Mouse (Mus musculus): ENCODE measurements around the gene Mip. TPM values are rescaled to one million over a fixed set of nuclear protein-coding genes. Genes with fewer than 3 reads are reported as not detected.

The Mip gene
- polyA plus RNA-seq, 1 experiment from 2014 or later = not detected

GRCm38 (mm10) chr10:128232420-128232985 lies 6.9 kb downstream of the Mip start:
- no peaks in the 10 kb centered on the region for H3K27me3 ChIP-seq (ENCODE audit: control insufficient read depth, insufficient read depth, low read length)
- peak overlapping the region; percentile 81 for H3K4me2 ChIP-seq (ENCODE audit: low read depth, low read length)
- ATAC-seq (ENCODE audit: insufficient read depth, low FRiP score) = peak; percentile 48; the same call in 1 of the 2 replicates
- under 1% methylated on average over 14 of the region's 14 CpGs for WGBS
- no peaks in the 10 kb centered on the region for H3K9me3 ChIP-seq (replicated peaks; ENCODE audit: control insufficient read depth, low read length)
- peak overlapping the region; percentile 85 for H3K9ac ChIP-seq (ENCODE audit: low read length)
- H3K36me3 ChIP-seq (ENCODE audit: control insufficient read depth, insufficient read depth, low read length) = no peaks in the 10 kb centered on the region
- H3K27ac ChIP-seq (ENCODE audit: low read length) = peak overlapping the region; percentile 92
- peaks cover 9% of the 10 kb centered on the region for H3K4me1 ChIP-seq (ENCODE audit: control insufficient read depth, insufficient read depth, low read length)
- peak overlapping the region; percentile 66 for H3K4me3 ChIP-seq (replicated peaks; ENCODE audit: low read length)

- 66% methylated on average over 4 of the region's 4 CpGs for WGBS
- no peaks in the 10 kb centered on the region for H3K9me3 ChIP-seq (replicated peaks; ENCODE audit: control insufficient read depth, low read length)
- no peak for ATAC-seq (ENCODE audit: insufficient read depth, low FRiP score)
- H3K4me1 ChIP-seq (ENCODE audit: control insufficient read depth, insufficient read depth, low read length) = peaks cover 2% of the 10 kb centered on the region; the same call in 1 of the 2 replicates
- H3K27me3 ChIP-seq (ENCODE audit: control insufficient read depth, insufficient read depth, low read length) = no peaks in the 10 kb centered on the region
- 0 out of 2 replicates have a peak, but pooled peaks cover 4% of the 10 kb centered on the region for H3K36me3 ChIP-seq (ENCODE audit: control insufficient read depth, insufficient read depth, low read length)
- no peak overlapping the region for H3K4me3 ChIP-seq (replicated peaks; ENCODE audit: low read length)
- H3K9ac ChIP-seq (ENCODE audit: low read length) = no peak overlapping the region
- H3K27ac ChIP-seq (ENCODE audit: low read length) = no peak overlapping the region
- no peak overlapping the region for H3K4me2 ChIP-seq (ENCODE audit: low read depth, low read length)
These were observed 10.7 kb downstream of the Mip start for GRCm38 (mm10) chr10:128236321-128236720.

GRCm38 (mm10) chr10:128237807-128238480 lies 12.3 kb downstream of the Mip start:
- H3K9me3 ChIP-seq (replicated peaks; ENCODE audit: control insufficient read depth, low read length) = no peaks in the 10 kb centered on the region
- 71% methylated on average over 15 of the region's 15 CpGs for WGBS
- no peak overlapping the region for H3K4me3 ChIP-seq (replicated peaks; ENCODE audit: low read length)
- no peak overlapping the region for H3K27ac ChIP-seq (ENCODE audit: low read length)
- no peak overlapping the region for H3K4me2 ChIP-seq (ENCODE audit: low read depth, low read length)
- H3K36me3 ChIP-seq (ENCODE audit: control insufficient read depth, insufficient read depth, low read length) = 0 out of 2 replicates have a peak, but pooled peaks cover 7% of the 10 kb centered on the region
- no peak overlapping the region for H3K9ac ChIP-seq (ENCODE audit: low read length)
- ATAC-seq (ENCODE audit: insufficient read depth, low FRiP score) = no peak
- no peaks in the 10 kb centered on the region for H3K4me1 ChIP-seq (ENCODE audit: control insufficient read depth, insufficient read depth, low read length)
- H3K27me3 ChIP-seq (ENCODE audit: control insufficient read depth, insufficient read depth, low read length) = no peaks in the 10 kb centered on the region

- H3K4me2 ChIP-seq (ENCODE audit: low read depth, low read length) = no peak overlapping the region
- H3K27ac ChIP-seq (ENCODE audit: low read length) = no peak overlapping the region
- no peaks in the 10 kb centered on the region for H3K9me3 ChIP-seq (replicated peaks; ENCODE audit: control insufficient read depth, low read length)
- WGBS = 93% methylated on average over 4 of the region's 4 CpGs
- no peak overlapping the region for H3K9ac ChIP-seq (ENCODE audit: low read length)
- ATAC-seq (ENCODE audit: insufficient read depth, low FRiP score) = no peak
- H3K4me3 ChIP-seq (replicated peaks; ENCODE audit: low read length) = no peak overlapping the region
- peaks cover 11% of the 10 kb centered on the region; the same call in 1 of the 2 replicates for H3K36me3 ChIP-seq (ENCODE audit: control insufficient read depth, insufficient read depth, low read length)
- H3K4me1 ChIP-seq (ENCODE audit: control insufficient read depth, insufficient read depth, low read length) = no peaks in the 10 kb centered on the region
- no peaks in the 10 kb centered on the region for H3K27me3 ChIP-seq (ENCODE audit: control insufficient read depth, insufficient read depth, low read length)
These were observed 13.5 kb downstream of the Mip start for GRCm38 (mm10) chr10:128239140-128239539.

- Histone ChIP-seq H3K9ac (ENCODE audit: low read length) (no peak overlapping the region), H3K4me1 (ENCODE audit: control insufficient read depth, insufficient read depth, low read length) (no peaks in the 10 kb centered on the region), H3K27me3 (ENCODE audit: control insufficient read depth, insufficient read depth, low read length) (no peaks in the 10 kb centered on the region), H3K4me2 (ENCODE audit: low read depth, low read length) (no peak overlapping the region), H3K27ac (ENCODE audit: low read length) (no peak overlapping the region), H3K4me3 (replicated peaks; ENCODE audit: low read length) (no peak overlapping the region), H3K9me3 (replicated peaks; ENCODE audit: control insufficient read depth, low read length) (no peaks in the 10 kb centered on the region), H3K36me3 (ENCODE audit: control insufficient read depth, insufficient read depth, low read length) (peaks cover 16% of the 10 kb centered on the region; the same call in 1 of the 2 replicates)
- WGBS = 81% methylated on average over 18 of the region's 18 CpGs
- no peak for ATAC-seq (ENCODE audit: insufficient read depth, low FRiP score)
These were observed 14.5 kb downstream of the Mip start for GRCm38 (mm10) chr10:128240131-128240530.

- no peaks in the 10 kb centered on the region for H3K4me1 ChIP-seq (ENCODE audit: control insufficient read depth, insufficient read depth, low read length)
- no peak overlapping the region for H3K27ac ChIP-seq (ENCODE audit: low read length)
- H3K4me3 ChIP-seq (replicated peaks; ENCODE audit: low read length) = no peak overlapping the region
- H3K4me2 ChIP-seq (ENCODE audit: low read depth, low read length) = no peak overlapping the region
- WGBS = 91% methylated on average over 8 of the region's 8 CpGs
- no peak for ATAC-seq (ENCODE audit: insufficient read depth, low FRiP score)
- no peaks in the 10 kb centered on the region for H3K9me3 ChIP-seq (replicated peaks; ENCODE audit: control insufficient read depth, low read length)
- no peaks in the 10 kb centered on the region for H3K27me3 ChIP-seq (ENCODE audit: control insufficient read depth, insufficient read depth, low read length)
- H3K36me3 ChIP-seq (ENCODE audit: control insufficient read depth, insufficient read depth, low read length) = peaks cover 19% of the 10 kb centered on the region; the same call in 1 of the 2 replicates
- no peak overlapping the region for H3K9ac ChIP-seq (ENCODE audit: low read length)
These were observed 17.6 kb downstream of the Mip start for GRCm38 (mm10) chr10:128243252-128243651.

GRCm38 (mm10) chr10:128244121-128244520 lies 18.5 kb downstream of the Mip start:
- no peak overlapping the region for H3K27ac ChIP-seq (ENCODE audit: low read length)
- H3K4me2 ChIP-seq (ENCODE audit: low read depth, low read length) = no peak overlapping the region
- peaks cover 19% of the 10 kb centered on the region; the same call in 1 of the 2 replicates for H3K36me3 ChIP-seq (ENCODE audit: control insufficient read depth, insufficient read depth, low read length)
- no peaks in the 10 kb centered on the region for H3K9me3 ChIP-seq (replicated peaks; ENCODE audit: control insufficient read depth, low read length)
- no peak for ATAC-seq (ENCODE audit: insufficient read depth, low FRiP score)
- H3K4me3 ChIP-seq (replicated peaks; ENCODE audit: low read length) = no peak overlapping the region
- no peaks in the 10 kb centered on the region for H3K27me3 ChIP-seq (ENCODE audit: control insufficient read depth, insufficient read depth, low read length)
- H3K9ac ChIP-seq (ENCODE audit: low read length) = no peak overlapping the region
- WGBS = 94% methylated on average over 15 of the region's 15 CpGs
- H3K4me1 ChIP-seq (ENCODE audit: control insufficient read depth, insufficient read depth, low read length) = no peaks in the 10 kb centered on the region

GRCm38 (mm10) chr10:128247020-128247732 lies 21.5 kb downstream of the Mip start:
- H3K27ac ChIP-seq (ENCODE audit: low read length) = peak overlapping the region; percentile 62
- no peak overlapping the region; the same call in 1 of the 2 replicates for H3K4me3 ChIP-seq (replicated peaks; ENCODE audit: low read length)
- H3K9me3 ChIP-seq (replicated peaks; ENCODE audit: control insufficient read depth, low read length) = no peaks in the 10 kb centered on the region
- H3K27me3 ChIP-seq (ENCODE audit: control insufficient read depth, insufficient read depth, low read length) = no peaks in the 10 kb centered on the region
- 81% methylated on average over 17 of the region's 17 CpGs for WGBS
- no peak overlapping the region for H3K9ac ChIP-seq (ENCODE audit: low read length)
- H3K4me1 ChIP-seq (ENCODE audit: control insufficient read depth, insufficient read depth, low read length) = no peaks in the 10 kb centered on the region
- no peak overlapping the region for H3K4me2 ChIP-seq (ENCODE audit: low read depth, low read length)
- ATAC-seq (ENCODE audit: insufficient read depth, low FRiP score) = no peak
- H3K36me3 ChIP-seq (ENCODE audit: control insufficient read depth, insufficient read depth, low read length) = peaks cover 27% of the 10 kb centered on the region; the same call in 1 of the 2 replicates

- Histone ChIP-seq H3K27ac (ENCODE audit: low read length) (no peak overlapping the region), H3K9ac (ENCODE audit: low read length) (no peak overlapping the region), H3K27me3 (ENCODE audit: control insufficient read depth, insufficient read depth, low read length) (no peaks in the 10 kb centered on the region), H3K4me2 (ENCODE audit: low read depth, low read length) (no peak overlapping the region), H3K36me3 (ENCODE audit: control insufficient read depth, insufficient read depth, low read length) (peaks cover 18% of the 10 kb centered on the region; the same call in 1 of the 2 replicates), H3K4me3 (replicated peaks; ENCODE audit: low read length) (no peak overlapping the region), H3K9me3 (replicated peaks; ENCODE audit: control insufficient read depth, low read length) (no peaks in the 10 kb centered on the region), H3K4me1 (ENCODE audit: control insufficient read depth, insufficient read depth, low read length) (no peaks in the 10 kb centered on the region)
- WGBS = 96% methylated on average over 13 of the region's 13 CpGs
- ATAC-seq (ENCODE audit: insufficient read depth, low FRiP score) = no peak
These were observed 24.9 kb downstream of the Mip start for GRCm38 (mm10) chr10:128250565-128250964.
